ENCODE assay signal across 29 mouse cellular contexts in the genomic region with DNA sequence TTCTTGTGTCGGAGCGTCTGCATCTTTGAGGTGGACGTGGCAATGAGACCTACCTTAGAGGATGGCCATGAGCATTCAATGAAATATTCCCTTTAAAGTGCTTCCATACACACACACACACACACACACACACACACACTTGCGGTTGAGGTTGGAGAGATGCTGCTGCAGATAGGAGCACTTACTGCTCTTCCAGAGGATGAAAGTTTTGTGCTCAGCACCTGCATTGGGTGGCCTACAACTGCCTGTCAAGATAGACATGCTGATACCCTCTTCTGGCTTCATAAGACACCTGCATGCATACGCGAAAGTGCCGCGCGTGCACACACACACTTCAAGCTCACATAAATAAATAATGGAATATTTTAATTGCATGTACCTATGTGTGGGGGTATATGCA.
A peak's percentile ranks its signal among the peaks of the same experiment; 100 is the strongest.
DNase-seq lines count a peak whose midpoint lies in the region; ATAC-seq and TF ChIP-seq lines count a peak whose summit lies in the region.
"Had no signal": no experiment of that assay in that cellular context is flagged by ENCODE, and none has a peak within 500 bp of the region (broad histone marks: within the 10 kb centered on the region; RNA-seq: fewer than 3 reads in every experiment).

No protein-coding gene starts in this region.

- WGBS in midbrain, embryonic 11.5 days, result 95% methylated on average over 9 of the region's 9 CpGs
- WGBS in midbrain, embryonic 13.5 days, result 95% methylated on average over 9 of the region's 9 CpGs
- 89% methylated on average over 9 of the region's 9 CpGs for WGBS in lung, adult 2 months

- no peak for ATAC-seq in midbrain, embryonic 11.5 days (ENCODE audit: low FRiP score)
- ATAC-seq in midbrain, embryonic 13.5 days, result no peak
- ATAC-seq: Patski had no signal

- H3K36me3 ChIP-seq in midbrain, embryonic 11.5 days (ENCODE audit: control insufficient read depth, insufficient read depth, low read length), result no peaks in the 10 kb centered on the region
- H3K36me3 ChIP-seq in midbrain, embryonic 13.5 days, result no peaks in the 10 kb centered on the region
- H3K36me3 ChIP-seq: embryonic facial prominence, embryonic 10.5 days; embryonic facial prominence, embryonic 13.5 days; forebrain, embryonic 12.5 days; forebrain, embryonic 15.5 days; G1E; heart, embryonic 10.5 days; heart, embryonic 13.5 days; hindbrain, embryonic 12.5 days; hindbrain, embryonic 15.5 days had no signal

- H3K4me2 ChIP-seq in midbrain, embryonic 11.5 days, result no peak overlapping the region
- H3K4me2 ChIP-seq in midbrain, embryonic 13.5 days (replicated peaks), result no peak overlapping the region
- H3K4me2 ChIP-seq: embryonic facial prominence, embryonic 13.5 days; forebrain, embryonic 12.5 days; forebrain, embryonic 15.5 days; heart, embryonic 13.5 days; hindbrain, embryonic 12.5 days; hindbrain, embryonic 15.5 days had no signal

- H3K27me3 ChIP-seq in midbrain, embryonic 11.5 days (ENCODE audit: control insufficient read depth, insufficient read depth, low read length), result peaks cover 16% of the 10 kb centered on the region
- peaks cover 78% of the 10 kb centered on the region for H3K27me3 ChIP-seq in midbrain, embryonic 13.5 days
- H3K27me3 ChIP-seq: CH12.LX; forebrain, embryonic 15.5 days; Patski had no signal

- H3K27ac ChIP-seq in midbrain, embryonic 11.5 days (ENCODE audit: low read depth, low read length), result no peak overlapping the region
- no peak overlapping the region for H3K27ac ChIP-seq in midbrain, embryonic 13.5 days
- H3K27ac ChIP-seq: embryonic facial prominence, embryonic 10.5 days; forebrain, embryonic 15.5 days; heart, adult 2 months; heart, embryonic 10.5 days; heart, embryonic 13.5 days; hindbrain, embryonic 12.5 days; hindbrain, embryonic 15.5 days had no signal

- DNase-seq in midbrain, embryonic 11.5 days (ENCODE audit: low spot score, missing footprints), result peak; percentile 33
- peak; percentile 34 to 61 for DNase-seq in thymus, postnatal 10 days (ENCODE audit: low spot score in 2 of 2)
- peak; percentile 32 to 61 for DNase-seq in thymus, postnatal 36 days
- no peak for DNase-seq in lung, adult 2 months
- DNase-seq in heart, postnatal 10 days, result no peak
- DNase-seq in spleen, adult 18-20 months, result no peak
- DNase-seq: adrenal gland, postnatal 10 days; adrenal gland, postnatal 36 days; B cell, adult 2 months; cerebellum, adult 11 months; cerebellum, adult 2 months; cerebellum, postnatal 10 days; cerebellum, postnatal 36 days; embryo, embryonic 11 days; gastrocnemius, postnatal 25 days; heart, adult 2 months had no signal

- no peak for TF ChIP-seq POLR2A in lung, adult 2 months (IDR thresholded peaks at IDR 0.05; ENCODE audit: borderline replicate concordance, extremely low read depth, low read depth, low read length)

- H3K9ac ChIP-seq in midbrain, embryonic 11.5 days (ENCODE audit: low read length), result no peak overlapping the region
- no peak overlapping the region for H3K9ac ChIP-seq in midbrain, embryonic 13.5 days (replicated peaks)
- H3K9ac ChIP-seq: embryonic facial prominence, embryonic 13.5 days; forebrain, embryonic 12.5 days; forebrain, embryonic 15.5 days; heart, embryonic 13.5 days; hindbrain, embryonic 12.5 days; hindbrain, embryonic 15.5 days had no signal

- no peaks in the 10 kb centered on the region for H3K4me1 ChIP-seq in midbrain, embryonic 11.5 days (ENCODE audit: control insufficient read depth, insufficient read depth, low read length)
- 0 out of 2 replicates have a peak, but pooled peaks cover 9% of the 10 kb centered on the region for H3K4me1 ChIP-seq in midbrain, embryonic 13.5 days (replicated peaks)
- no peaks in the 10 kb centered on the region for H3K4me1 ChIP-seq in lung, adult 2 months (ENCODE audit: control insufficient read depth, insufficient read depth, low read length)
- H3K4me1 ChIP-seq: heart, embryonic 10.5 days; hindbrain, embryonic 15.5 days had no signal

- TF ChIP-seq CTCF in lung, adult 2 months (IDR thresholded peaks at IDR 0.05; ENCODE audit: insufficient read depth, low read length), result no peak

- no peak overlapping the region for H3K4me3 ChIP-seq in midbrain, embryonic 11.5 days (ENCODE audit: low read depth, low read length)
- H3K4me3 ChIP-seq in midbrain, embryonic 13.5 days (replicated peaks), result no peak overlapping the region
- no peak overlapping the region for H3K4me3 ChIP-seq in lung, adult 2 months (replicated peaks; ENCODE audit: extremely low read depth, low read depth, low read length)
- H3K4me3 ChIP-seq: embryonic facial prominence, embryonic 10.5 days; embryonic facial prominence, embryonic 13.5 days; erythroblast, embryonic 14.5 days; forebrain, embryonic 12.5 days; forebrain, embryonic 15.5 days; heart, adult 2 months; heart, embryonic 10.5 days; heart, embryonic 13.5 days; hindbrain, embryonic 12.5 days; hindbrain, embryonic 15.5 days had no signal

- intact Hi-C loops in heart, postnatal 10 days (cut with DNase I), result no loop called here

- H3K9me3 ChIP-seq in midbrain, embryonic 11.5 days (ENCODE audit: control insufficient read depth, low read length), result no peaks in the 10 kb centered on the region
- H3K9me3 ChIP-seq in midbrain, embryonic 13.5 days, result no peaks in the 10 kb centered on the region
- H3K9me3 ChIP-seq: embryonic facial prominence, embryonic 10.5 days; embryonic facial prominence, embryonic 13.5 days; forebrain, embryonic 12.5 days; forebrain, embryonic 15.5 days; G1E; heart, embryonic 10.5 days; heart, embryonic 13.5 days; hindbrain, embryonic 12.5 days; hindbrain, embryonic 15.5 days had no signal

Comparison
In these comparisons a context has a peak if more than half of its experiments do, and no peak if none do; other contexts are left out.
1. DNase-seq: peak in midbrain, embryonic 11.5 days (single experiment), thymus, postnatal 10 days (2 of 2) and thymus, postnatal 36 days (2 of 2); none in lung, adult 2 months (single experiment), heart, postnatal 10 days (0 of 2) and spleen, adult 18-20 months (0 of 2).